Mouse (Mus musculus): ENCODE data around the gene Stx11. TPM values are rescaled to one million over a fixed set of nuclear protein-coding genes. Genes with fewer than 3 reads are reported as not detected.

Stx11 gene
- polyA plus RNA-seq, 1 experiment from 2014 or later: 2.7 TPM

GRCm38 (mm10) chr10:12911981-12912530 is 52.0 kb downstream of the Stx11 start:
- H3K27ac ChIP-seq (ENCODE audit: low read depth, low read length): no peak overlapping the region
- no peak for ATAC-seq (ENCODE audit: insufficient read depth, low FRiP score, low TSS enrichment)

DNA sequence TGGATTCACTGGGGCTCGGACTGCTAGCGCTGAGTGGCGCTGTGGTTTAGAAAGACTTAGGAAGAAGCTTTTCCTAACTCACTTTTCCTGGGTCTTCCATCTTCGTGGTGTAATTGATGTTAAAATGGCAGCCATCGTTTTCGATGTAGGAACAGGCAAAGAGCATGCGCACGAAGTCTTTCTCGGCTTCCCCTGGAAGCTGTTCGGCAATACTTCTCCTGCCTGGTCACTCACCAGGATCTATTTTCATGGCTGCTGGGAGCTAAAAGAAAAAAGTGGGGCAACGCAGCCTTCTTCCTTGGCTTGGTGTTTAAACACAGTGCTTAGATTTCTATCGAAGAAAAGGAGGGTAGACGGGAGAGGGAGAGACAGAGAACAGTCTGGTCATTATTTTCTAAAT is 52.6 kb downstream of the Stx11 start:
- no peaks in the 10 kb centered on the region for H3K9me3 ChIP-seq (ENCODE audit: control insufficient read depth, low read length)
- no peak overlapping the region for H3K27ac ChIP-seq (ENCODE audit: low read depth, low read length)
- H3K4me3 ChIP-seq (ENCODE audit: low read depth, low read length): no peak overlapping the region
- no peak for ATAC-seq (ENCODE audit: insufficient read depth, low FRiP score, low TSS enrichment)
- no peak overlapping the region for H3K4me2 ChIP-seq (ENCODE audit: low read depth)
- 91% methylated on average over 13 of the region's 13 CpGs for WGBS
- no peaks in the 10 kb centered on the region for H3K27me3 ChIP-seq (ENCODE audit: control insufficient read depth, insufficient read depth, low read length)
- no peaks in the 10 kb centered on the region for H3K4me1 ChIP-seq (ENCODE audit: control insufficient read depth, insufficient read depth, low read length)
- DNase-seq (ENCODE audit: low spot score): no peak
- no peak overlapping the region for H3K9ac ChIP-seq (ENCODE audit: low read length)
- no peaks in the 10 kb centered on the region for H3K36me3 ChIP-seq (ENCODE audit: control insufficient read depth, insufficient read depth, low read length)

More at GRCm38 (mm10) chr10:12911981-12912530, 52.0 kb downstream of the Stx11 start:
- H3K4me3 ChIP-seq (ENCODE audit: low read depth, low read length): no peak overlapping the region
- H3K4me2 ChIP-seq (ENCODE audit: low read depth): no peak overlapping the region
- H3K36me3 ChIP-seq (ENCODE audit: control insufficient read depth, insufficient read depth, low read length): no peaks in the 10 kb centered on the region
- no peaks in the 10 kb centered on the region for H3K4me1 ChIP-seq (ENCODE audit: control insufficient read depth, insufficient read depth, low read length)
- peak; percentile 16 for DNase-seq (ENCODE audit: low spot score)
- 62% methylated on average over 11 of the region's 11 CpGs for WGBS
- no peaks in the 10 kb centered on the region for H3K9me3 ChIP-seq (ENCODE audit: control insufficient read depth, low read length)
- H3K9ac ChIP-seq (ENCODE audit: low read length): no peak overlapping the region
- no peaks in the 10 kb centered on the region for H3K27me3 ChIP-seq (ENCODE audit: control insufficient read depth, insufficient read depth, low read length)

DNA sequence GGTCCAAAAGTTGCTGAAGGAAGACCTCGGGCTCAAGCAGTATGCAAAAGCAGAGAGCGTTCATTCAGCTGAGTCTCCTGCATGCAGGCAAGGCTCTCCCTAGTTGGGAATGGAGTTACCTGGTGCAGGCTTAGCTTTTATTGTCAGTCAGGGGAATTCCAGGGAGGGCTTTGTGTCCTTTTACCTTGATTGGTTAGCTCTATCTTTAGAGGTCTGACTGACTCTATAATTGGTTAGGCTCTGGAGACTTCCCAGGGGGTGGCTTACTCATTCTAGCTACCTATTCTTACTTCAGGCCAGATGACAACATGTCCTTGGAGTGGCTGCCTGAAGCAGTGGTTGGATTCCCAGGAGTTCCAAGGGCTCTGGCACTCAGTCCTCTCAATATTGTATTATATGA is 54.2 kb downstream of the Stx11 start:
- Histone ChIP-seq H3K27ac (ENCODE audit: low read depth, low read length) (no peak overlapping the region), H3K9ac (ENCODE audit: low read length) (no peak overlapping the region), H3K9me3 (ENCODE audit: control insufficient read depth, low read length) (no peaks in the 10 kb centered on the region), H3K36me3 (ENCODE audit: control insufficient read depth, insufficient read depth, low read length) (no peaks in the 10 kb centered on the region), H3K4me2 (ENCODE audit: low read depth) (no peak overlapping the region), H3K4me1 (ENCODE audit: control insufficient read depth, insufficient read depth, low read length) (no peaks in the 10 kb centered on the region), H3K27me3 (ENCODE audit: control insufficient read depth, insufficient read depth, low read length) (no peaks in the 10 kb centered on the region), H3K4me3 (ENCODE audit: low read depth, low read length) (no peak overlapping the region)
- no peak for DNase-seq (ENCODE audit: low spot score)
- no peak for ATAC-seq (ENCODE audit: insufficient read depth, low FRiP score, low TSS enrichment)
- WGBS: 90% methylated on average over 2 of the region's 2 CpGs

- no peaks in the 10 kb centered on the region for H3K9me3 ChIP-seq (ENCODE audit: control insufficient read depth, low read length)
- no peak overlapping the region for H3K4me3 ChIP-seq (ENCODE audit: low read depth, low read length)
- WGBS: 68% methylated on average over 1 of the region's 1 CpGs
- no peak overlapping the region for H3K4me2 ChIP-seq (ENCODE audit: low read depth)
- H3K27me3 ChIP-seq (ENCODE audit: control insufficient read depth, insufficient read depth, low read length): no peaks in the 10 kb centered on the region
- DNase-seq (ENCODE audit: low spot score): no peak
- H3K4me1 ChIP-seq (ENCODE audit: control insufficient read depth, insufficient read depth, low read length): no peaks in the 10 kb centered on the region
- H3K36me3 ChIP-seq (ENCODE audit: control insufficient read depth, insufficient read depth, low read length): no peaks in the 10 kb centered on the region
- ATAC-seq (ENCODE audit: insufficient read depth, low FRiP score, low TSS enrichment): no peak
- H3K9ac ChIP-seq (ENCODE audit: low read length): no peak overlapping the region
- no peak overlapping the region for H3K27ac ChIP-seq (ENCODE audit: low read depth, low read length)
Observed at GRCm38 (mm10) chr10:12909179-12909578, 54.9 kb downstream of the Stx11 start.

DNA sequence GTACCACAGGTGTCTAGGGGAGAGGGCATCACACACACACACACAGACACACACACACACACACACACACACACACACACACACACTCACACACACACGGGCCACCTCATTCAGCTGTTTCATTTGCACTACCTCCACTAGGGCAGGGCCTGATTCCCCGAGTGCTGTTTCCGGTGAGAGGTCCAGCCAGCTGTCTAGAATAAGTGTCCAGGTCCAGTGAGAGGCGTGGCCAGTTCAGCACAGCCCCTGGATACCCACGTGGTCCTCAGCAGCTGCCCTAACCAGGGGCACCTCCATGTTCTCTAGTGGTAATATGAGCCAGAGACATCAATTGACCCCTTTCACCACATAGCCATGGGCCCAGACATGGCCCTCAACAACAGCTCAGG is 60.0 kb downstream of the Stx11 start:
- Histone ChIP-seq H3K27me3 (ENCODE audit: control insufficient read depth, insufficient read depth, low read length) (no peaks in the 10 kb centered on the region), H3K9ac (ENCODE audit: low read length) (no peak overlapping the region), H3K27ac (ENCODE audit: low read depth, low read length) (no peak overlapping the region), H3K36me3 (ENCODE audit: control insufficient read depth, insufficient read depth, low read length) (no peaks in the 10 kb centered on the region), H3K9me3 (ENCODE audit: control insufficient read depth, low read length) (no peaks in the 10 kb centered on the region), H3K4me1 (ENCODE audit: control insufficient read depth, insufficient read depth, low read length) (no peaks in the 10 kb centered on the region), H3K4me2 (ENCODE audit: low read depth) (no peak overlapping the region), H3K4me3 (ENCODE audit: low read depth, low read length) (no peak overlapping the region)
- ATAC-seq (ENCODE audit: insufficient read depth, low FRiP score, low TSS enrichment) (no peak), DNase-seq (ENCODE audit: low spot score) (no peak)
- 78% methylated on average over 5 of the region's 5 CpGs for WGBS

- WGBS: 95% methylated on average over 5 of the region's 5 CpGs
- no peaks in the 10 kb centered on the region for H3K27me3 ChIP-seq (ENCODE audit: control insufficient read depth, insufficient read depth, low read length)
- no peak overlapping the region for H3K4me3 ChIP-seq (ENCODE audit: low read depth, low read length)
- ATAC-seq (ENCODE audit: insufficient read depth, low FRiP score, low TSS enrichment) (no peak), DNase-seq (ENCODE audit: low spot score) (no peak)
- H3K9me3 ChIP-seq (ENCODE audit: control insufficient read depth, low read length): no peaks in the 10 kb centered on the region
- H3K27ac ChIP-seq (ENCODE audit: low read depth, low read length): no peak overlapping the region
- no peaks in the 10 kb centered on the region for H3K4me1 ChIP-seq (ENCODE audit: control insufficient read depth, insufficient read depth, low read length)
- no peaks in the 10 kb centered on the region for H3K36me3 ChIP-seq (ENCODE audit: control insufficient read depth, insufficient read depth, low read length)
- H3K9ac ChIP-seq (ENCODE audit: low read length): no peak overlapping the region
- no peak overlapping the region for H3K4me2 ChIP-seq (ENCODE audit: low read depth)
Observed at GRCm38 (mm10) chr10:12903440-12904139, 60.5 kb downstream of the Stx11 start.

DNA sequence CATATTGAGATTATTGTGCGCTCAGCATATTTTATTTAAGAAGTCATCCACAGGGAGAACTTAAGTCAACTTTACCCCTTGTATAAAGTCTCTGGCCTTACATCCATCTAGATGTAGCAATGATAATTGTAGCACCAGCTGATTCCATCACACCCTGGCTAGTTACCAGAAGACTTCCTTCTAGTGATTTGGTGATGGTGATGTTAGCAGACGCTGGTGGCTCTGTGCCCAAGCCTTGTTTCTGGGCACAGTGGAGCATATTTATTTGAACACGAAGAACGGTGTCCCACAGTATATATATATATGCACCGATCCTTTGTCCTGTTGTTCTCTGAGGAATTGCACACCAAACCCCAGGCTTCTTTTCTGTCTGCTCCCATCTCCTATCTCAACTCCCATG is 64.2 kb downstream of the Stx11 start:
- Histone ChIP-seq H3K27ac (ENCODE audit: low read depth, low read length) (no peak overlapping the region), H3K4me2 (ENCODE audit: low read depth) (no peak overlapping the region), H3K4me3 (ENCODE audit: low read depth, low read length) (no peak overlapping the region), H3K36me3 (ENCODE audit: control insufficient read depth, insufficient read depth, low read length) (no peaks in the 10 kb centered on the region), H3K9ac (ENCODE audit: low read length) (no peak overlapping the region), H3K9me3 (ENCODE audit: control insufficient read depth, low read length) (no peaks in the 10 kb centered on the region), H3K27me3 (ENCODE audit: control insufficient read depth, insufficient read depth, low read length) (no peaks in the 10 kb centered on the region), H3K4me1 (ENCODE audit: control insufficient read depth, insufficient read depth, low read length) (no peaks in the 10 kb centered on the region)
- ATAC-seq (ENCODE audit: insufficient read depth, low FRiP score, low TSS enrichment) (no peak), DNase-seq (ENCODE audit: low spot score) (no peak)
- 96% methylated on average over 5 of the region's 5 CpGs for WGBS

DNA sequence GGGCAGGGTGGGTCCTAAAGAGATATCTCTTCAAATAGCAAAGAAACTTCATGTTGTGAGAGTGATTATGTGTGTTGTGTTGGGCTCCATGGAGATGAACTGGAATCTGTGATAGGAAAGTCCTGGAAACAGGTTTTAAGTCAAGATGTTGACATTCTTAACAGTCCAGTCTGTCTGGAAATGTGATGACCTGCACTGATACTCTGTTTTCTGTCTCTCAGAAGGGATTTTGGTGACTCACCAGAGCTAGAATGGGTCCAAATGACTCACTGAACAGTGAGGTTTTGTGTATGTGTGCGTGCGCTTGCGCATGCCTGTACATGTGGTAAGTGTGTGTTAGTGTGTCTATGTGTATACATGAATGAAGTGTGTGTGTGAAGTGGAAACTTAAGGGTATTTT is 70.8 kb downstream of the Stx11 start:
- no peak overlapping the region for H3K4me2 ChIP-seq (ENCODE audit: low read depth)
- no peak overlapping the region for H3K9ac ChIP-seq (ENCODE audit: low read length)
- no peak overlapping the region for H3K4me3 ChIP-seq (ENCODE audit: low read depth, low read length)
- no peak overlapping the region for H3K27ac ChIP-seq (ENCODE audit: low read depth, low read length)
- H3K27me3 ChIP-seq (ENCODE audit: control insufficient read depth, insufficient read depth, low read length): no peaks in the 10 kb centered on the region
- no peaks in the 10 kb centered on the region for H3K4me1 ChIP-seq (ENCODE audit: control insufficient read depth, insufficient read depth, low read length)
- no peaks in the 10 kb centered on the region for H3K9me3 ChIP-seq (ENCODE audit: control insufficient read depth, low read length)
- 98% methylated on average over 3 of the region's 3 CpGs for WGBS
- DNase-seq (ENCODE audit: low spot score) (no peak), ATAC-seq (ENCODE audit: insufficient read depth, low FRiP score, low TSS enrichment) (no peak)
- no peaks in the 10 kb centered on the region for H3K36me3 ChIP-seq (ENCODE audit: control insufficient read depth, insufficient read depth, low read length)

- Histone ChIP-seq H3K27ac (ENCODE audit: low read depth, low read length) (no peak overlapping the region), H3K4me2 (ENCODE audit: low read depth) (no peak overlapping the region), H3K4me1 (ENCODE audit: control insufficient read depth, insufficient read depth, low read length) (no peaks in the 10 kb centered on the region), H3K27me3 (ENCODE audit: control insufficient read depth, insufficient read depth, low read length) (no peaks in the 10 kb centered on the region), H3K9me3 (ENCODE audit: control insufficient read depth, low read length) (no peaks in the 10 kb centered on the region), H3K9ac (ENCODE audit: low read length) (no peak overlapping the region), H3K36me3 (ENCODE audit: control insufficient read depth, insufficient read depth, low read length) (no peaks in the 10 kb centered on the region), H3K4me3 (ENCODE audit: low read depth, low read length) (no peak overlapping the region)
- 86% methylated on average over 13 of the region's 13 CpGs for WGBS
- DNase-seq (ENCODE audit: low spot score) (no peak), ATAC-seq (ENCODE audit: insufficient read depth, low FRiP score, low TSS enrichment) (no peak)
Observed at GRCm38 (mm10) chr10:12888373-12888772, 75.7 kb downstream of the Stx11 start.
